Mouse (Mus musculus) stomach, embryonic 15.5 days (tissue): ENCODE measurements around the gene Rpusd3. TPM values are rescaled to one million over a fixed set of nuclear protein-coding genes. Genes with fewer than 3 reads are reported as not detected.

ENCODE experiments used
- ATAC-seq: fragments of 200-750 bp; cut with Nextera tagmentation; 2 replicates; pipeline ENCODE4 v1.8.0; 2017; ENCODE audit warnings: low read depth, moderate number of reproducible peaks, moderate TSS enrichment; ENCODE audit not compliant: insufficient read depth, low FRiP score
- H3K27ac ChIP-seq: fragments of 300-500 bp; sonication (generic); 2 replicates; pipeline ENCODE4 v1.5.1; 2015; ENCODE audit warnings: mild to moderate bottlenecking, inconsistent platforms
- H3K27me3 ChIP-seq: fragments of 300-500 bp; sonication (generic); replicated peaks from 2 replicates; pipeline ENCODE4 v1.6.1; 2015; ENCODE audit warnings: inconsistent platforms
- H3K36me3 ChIP-seq: fragments of 300-500 bp; sonication (generic); 2 replicates; pipeline ENCODE4 v1.6.1; 2015; ENCODE audit warnings: inconsistent platforms
- H3K4me1 ChIP-seq: fragments of 300-500 bp; sonication (generic); 2 replicates; pipeline ENCODE4 v1.6.1; 2015; ENCODE audit warnings: inconsistent platforms
- H3K4me2 ChIP-seq: fragments of 300-500 bp; sonication (generic); 2 replicates; pipeline ENCODE4 v1.6.1; 2015; ENCODE audit warnings: mild to moderate bottlenecking, inconsistent platforms
- H3K4me3 ChIP-seq: fragments of 300-500 bp; sonication (generic); replicated peaks from 2 replicates; pipeline ENCODE4 v1.5.1; 2015; ENCODE audit warnings: inconsistent platforms
- H3K9ac ChIP-seq: fragments of 300-500 bp; sonication (generic); 2 replicates; pipeline ENCODE4 v1.6.1; 2015; ENCODE audit warnings: inconsistent platforms
- H3K9me3 ChIP-seq: fragments of 300-500 bp; sonication (generic); 2 replicates; pipeline ENCODE4 v1.6.1; 2016; ENCODE audit warnings: inconsistent platforms
- WGBS: fragments of 180-500 bp; shearing (Covaris S2); methylation state at CpG from one replicate; pipeline ENCODE4 v1.1.7; 2015; 5-methylcytosine and 5-hydroxymethylcytosine counted together
- polyA plus RNA-seq: library from polyadenylated mRNA; unstranded; fragments of >200 nt; fragmentation: Nextera tagmentation; extraction: Ambion mirVana; gene quantifications from 2 replicates; pipeline ENCODE4 v1.2.1, GENCODE M21; 2015

The Rpusd3 gene
- polyA plus RNA-seq, 1 experiment from 2014 or later, result 15.9 TPM

DNA sequence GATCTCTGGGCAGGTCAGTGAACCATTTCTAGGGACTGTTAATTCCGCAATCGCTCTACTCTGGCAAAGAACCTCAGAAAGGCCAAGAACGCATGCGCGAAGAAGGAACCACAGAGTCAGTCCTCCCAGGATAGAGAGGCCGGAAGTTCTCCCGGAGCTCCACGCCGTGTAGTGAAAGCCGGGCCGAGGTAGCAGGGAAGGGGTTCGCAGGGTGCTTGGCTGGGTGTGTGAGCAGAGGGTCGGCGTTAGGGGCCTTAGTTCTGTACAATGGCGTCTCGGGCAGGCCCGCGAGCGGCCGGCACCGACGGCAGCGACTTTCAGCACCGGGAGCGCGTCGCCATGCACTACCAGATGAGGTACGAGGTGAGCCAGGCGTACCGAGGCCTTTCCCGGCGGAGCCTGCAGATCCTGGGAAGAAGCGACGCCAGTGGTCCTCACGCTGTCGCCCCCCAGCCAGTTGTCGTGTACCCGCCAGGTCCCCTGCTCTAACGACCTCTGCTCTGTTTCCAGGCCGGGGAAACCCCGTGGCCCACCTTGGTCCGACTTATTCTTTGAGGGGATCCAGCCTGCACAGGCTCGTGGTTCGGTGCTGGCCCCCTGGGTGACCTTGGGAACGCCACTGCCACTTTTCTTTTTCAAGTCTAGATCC, 23.4 kb upstream of the Rpusd3 start, which contains the start of gene Jagn1:
Gene Jagn1 (plus strand): TSS at position 128 of the 649 bp plus-strand sequence.
- Histone ChIP-seq H3K36me3 (peaks cover 14% of the 10 kb centered on the region), H3K4me1 (no peaks in the 10 kb centered on the region), H3K27ac (peak within 1 kb of the TSS; percentile 79), H3K9me3 (no peaks in the 10 kb centered on the region), H3K4me2 (peak within 1 kb of the TSS; percentile 79), H3K4me3 (peak within 1 kb of the TSS; percentile 99), H3K27me3 (no peaks in the 10 kb centered on the region), H3K9ac (peak within 1 kb of the TSS; percentile 88)
- ATAC-seq, result peak; percentile 89; the same call in 1 of the 2 replicates
- WGBS, result under 1% methylated on average over 45 of the region's 45 CpGs

DNA sequence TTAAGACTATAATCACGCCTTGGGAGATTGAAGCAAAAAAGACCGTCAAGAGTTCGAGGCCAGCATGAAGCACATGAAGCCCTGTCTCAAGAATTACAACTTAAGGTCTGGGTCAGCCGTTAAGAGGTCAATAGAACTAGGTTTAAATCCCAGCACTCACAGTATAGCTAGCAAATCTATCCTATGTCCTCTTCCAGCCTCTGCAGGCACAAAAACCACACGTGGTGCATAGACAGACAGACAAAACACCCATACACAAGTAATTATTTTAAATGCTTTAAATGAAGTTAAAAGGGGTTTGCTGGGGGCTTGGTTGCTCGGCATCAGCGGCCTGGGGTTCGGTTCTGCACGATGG, 22.9 kb upstream of the Rpusd3 start:
- H3K4me2 ChIP-seq, result peak overlapping the region; percentile 79
- H3K4me3 ChIP-seq, result peak overlapping the region; percentile 99
- no peaks in the 10 kb centered on the region for H3K27me3 ChIP-seq
- H3K9me3 ChIP-seq, result no peaks in the 10 kb centered on the region
- no peak for ATAC-seq
- peaks cover 9% of the 10 kb centered on the region for H3K36me3 ChIP-seq
- WGBS, result 38% methylated on average over 9 of the region's 9 CpGs
- peak overlapping the region; percentile 33; the same call in 1 of the 2 replicates for H3K27ac ChIP-seq
- 0 out of 2 replicates have a peak overlapping the region, but pooled peaks have one; percentile 26 for H3K9ac ChIP-seq
- no peaks in the 10 kb centered on the region for H3K4me1 ChIP-seq

DNA sequence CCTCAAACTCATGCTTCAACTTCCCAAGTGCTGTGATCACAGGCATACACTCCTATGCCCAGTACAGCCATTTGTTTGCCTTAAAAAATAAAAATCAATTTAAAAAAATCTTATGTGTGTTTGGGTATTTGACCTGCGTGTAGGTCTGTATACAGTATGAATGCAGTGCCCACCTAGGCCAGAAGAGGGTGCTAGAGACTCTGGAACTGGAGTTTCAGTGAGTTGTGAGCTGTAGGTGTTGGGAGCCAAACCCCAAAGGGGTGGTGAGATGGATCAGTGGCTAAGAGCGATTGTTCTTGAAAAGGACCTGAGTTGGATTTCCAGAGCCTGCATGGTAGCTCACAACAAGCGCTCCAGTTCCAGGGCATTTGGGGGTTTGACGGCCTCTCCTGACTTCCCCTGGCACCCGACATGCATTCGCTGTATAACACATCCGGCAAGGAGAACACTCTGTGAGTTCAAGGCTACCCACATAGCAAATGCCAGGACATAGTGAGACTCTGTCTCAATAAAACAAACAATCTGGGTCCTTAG, 22.1 kb upstream of the Rpusd3 start:
- Histone ChIP-seq H3K27ac (no peak overlapping the region), H3K36me3 (0 out of 2 replicates have a peak, but pooled peaks cover under 1% of the 10 kb centered on the region), H3K4me1 (no peaks in the 10 kb centered on the region), H3K27me3 (no peaks in the 10 kb centered on the region), H3K9me3 (no peaks in the 10 kb centered on the region), H3K4me2 (no peak overlapping the region), H3K4me3 (no peak overlapping the region), H3K9ac (no peak overlapping the region)
- WGBS, result 52% methylated on average over 7 of the region's 7 CpGs
- no peak for ATAC-seq

DNA sequence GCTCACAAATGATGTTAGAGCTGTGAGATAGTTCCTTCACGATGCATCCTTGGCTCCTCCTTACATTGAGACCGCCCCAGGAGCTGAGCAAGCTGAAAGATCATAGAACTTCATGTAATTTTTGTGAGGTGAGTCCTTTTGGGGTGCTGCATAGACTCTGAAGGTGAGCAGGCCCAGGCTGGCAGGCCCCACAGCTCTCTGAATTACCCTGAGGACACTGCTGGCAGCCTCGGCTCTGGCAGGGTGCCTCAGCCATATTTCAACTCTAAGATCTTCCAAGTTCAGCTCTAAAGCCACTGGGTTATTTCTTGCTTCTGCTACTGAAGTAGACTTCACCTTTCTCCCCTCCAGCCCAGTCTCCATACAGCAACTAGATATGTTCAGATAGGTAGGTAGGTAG, 21.5 kb upstream of the Rpusd3 start:
- Histone ChIP-seq H3K36me3 (no peaks in the 10 kb centered on the region), H3K4me3 (no peak overlapping the region), H3K9me3 (no peaks in the 10 kb centered on the region), H3K27me3 (no peaks in the 10 kb centered on the region), H3K4me1 (no peaks in the 10 kb centered on the region), H3K4me2 (no peak overlapping the region), H3K9ac (no peak overlapping the region), H3K27ac (no peak overlapping the region)
- 84% methylated on average over 3 of the region's 3 CpGs for WGBS
- no peak for ATAC-seq

GRCm38 (mm10) chr6:113438721-113439430, 19.7 kb upstream of the Rpusd3 start:
- H3K27ac ChIP-seq, result no peak overlapping the region
- H3K9ac ChIP-seq, result no peak overlapping the region
- H3K27me3 ChIP-seq, result no peaks in the 10 kb centered on the region
- H3K9me3 ChIP-seq, result no peaks in the 10 kb centered on the region
- ATAC-seq, result no peak
- H3K4me3 ChIP-seq, result no peak overlapping the region
- WGBS, result 47% methylated on average over 12 of the region's 12 CpGs
- no peaks in the 10 kb centered on the region for H3K36me3 ChIP-seq
- no peaks in the 10 kb centered on the region for H3K4me1 ChIP-seq
- H3K4me2 ChIP-seq, result no peak overlapping the region

GRCm38 (mm10) chr6:113437135-113437534, 18.0 kb upstream of the Rpusd3 start:
- H3K27ac ChIP-seq, result no peak overlapping the region
- H3K9me3 ChIP-seq, result no peaks in the 10 kb centered on the region
- H3K27me3 ChIP-seq, result no peaks in the 10 kb centered on the region
- no peak overlapping the region for H3K4me3 ChIP-seq
- no peak overlapping the region for H3K9ac ChIP-seq
- H3K4me1 ChIP-seq, result no peaks in the 10 kb centered on the region
- H3K4me2 ChIP-seq, result no peak overlapping the region
- ATAC-seq, result no peak
- WGBS, result 69% methylated on average over 12 of the region's 12 CpGs
- H3K36me3 ChIP-seq, result no peaks in the 10 kb centered on the region

- Histone ChIP-seq H3K4me1 (no peaks in the 10 kb centered on the region), H3K4me2 (no peak within 1 kb of the TSS), H3K36me3 (no peaks in the 10 kb centered on the region), H3K9ac (no peak within 1 kb of the TSS), H3K4me3 (no peak within 1 kb of the TSS), H3K27ac (no peak within 1 kb of the TSS), H3K9me3 (no peaks in the 10 kb centered on the region), H3K27me3 (no peaks in the 10 kb centered on the region)
- ATAC-seq, result no peak
- WGBS, result 80% methylated on average over 9 of the region's 9 CpGs
These were observed 16.6 kb upstream of the Rpusd3 start, which contains the start of gene Cidec for GRCm38 (mm10) chr6:113435664-113436205. TSS of gene Cidec (minus strand) at chr6:113435760.

GRCm38 (mm10) chr6:113434691-113435090, 15.6 kb upstream of the Rpusd3 start:
- peak; percentile 84 for ATAC-seq
- no peaks in the 10 kb centered on the region for H3K4me1 ChIP-seq
- H3K27me3 ChIP-seq, result no peaks in the 10 kb centered on the region
- H3K4me3 ChIP-seq, result no peak overlapping the region
- no peaks in the 10 kb centered on the region for H3K9me3 ChIP-seq
- no peak overlapping the region for H3K27ac ChIP-seq
- H3K36me3 ChIP-seq, result no peaks in the 10 kb centered on the region
- WGBS, result 64% methylated on average over 7 of the region's 7 CpGs
- H3K4me2 ChIP-seq, result no peak overlapping the region
- no peak overlapping the region for H3K9ac ChIP-seq

DNA sequence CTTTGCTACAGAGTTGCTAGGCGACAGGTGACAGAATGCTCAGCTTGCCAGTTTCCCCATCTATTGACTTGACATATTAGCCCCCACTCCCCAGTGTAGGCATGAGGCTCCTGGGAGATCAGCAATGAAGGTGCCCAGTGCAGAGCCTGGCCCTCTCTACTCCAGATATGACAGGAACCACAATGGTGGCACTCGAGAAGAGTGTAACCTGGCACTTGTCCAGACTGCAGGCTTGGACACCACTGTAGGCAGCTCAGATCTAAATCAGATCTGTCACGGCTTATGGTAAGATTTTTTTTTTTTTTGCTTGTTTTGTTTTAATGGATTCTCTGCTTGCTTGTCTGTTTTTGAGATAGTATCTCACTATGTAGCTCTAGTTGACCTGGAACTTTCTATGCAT, 14.5 kb upstream of the Rpusd3 start:
- no peaks in the 10 kb centered on the region for H3K9me3 ChIP-seq
- H3K4me3 ChIP-seq, result no peak overlapping the region
- no peak overlapping the region for H3K27ac ChIP-seq
- no peak overlapping the region for H3K4me2 ChIP-seq
- WGBS, result 82% methylated on average over 3 of the region's 3 CpGs
- H3K9ac ChIP-seq, result no peak overlapping the region
- no peak for ATAC-seq
- no peaks in the 10 kb centered on the region for H3K36me3 ChIP-seq
- no peaks in the 10 kb centered on the region for H3K4me1 ChIP-seq
- H3K27me3 ChIP-seq, result no peaks in the 10 kb centered on the region

DNA sequence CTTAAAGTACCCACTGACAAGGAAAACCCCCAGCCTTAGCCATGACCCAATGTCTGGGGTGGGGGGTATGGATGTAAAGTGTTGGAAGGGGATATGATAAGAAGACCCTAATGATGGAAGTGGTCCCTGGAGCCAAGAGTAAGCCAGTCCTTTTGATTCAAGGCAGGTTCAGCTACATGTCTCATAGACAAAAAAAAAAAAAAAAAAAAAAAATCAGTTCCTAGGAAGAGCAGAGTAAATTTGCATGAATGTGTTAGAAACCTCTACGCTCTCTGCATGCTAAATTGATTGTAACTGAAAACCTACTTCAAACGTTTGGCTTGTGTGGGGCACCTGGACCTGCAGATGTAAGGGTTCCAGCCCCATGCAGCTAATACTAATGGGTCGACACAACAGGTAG, 12.7 kb upstream of the Rpusd3 start:
- H3K4me3 ChIP-seq, result no peak overlapping the region

DNA sequence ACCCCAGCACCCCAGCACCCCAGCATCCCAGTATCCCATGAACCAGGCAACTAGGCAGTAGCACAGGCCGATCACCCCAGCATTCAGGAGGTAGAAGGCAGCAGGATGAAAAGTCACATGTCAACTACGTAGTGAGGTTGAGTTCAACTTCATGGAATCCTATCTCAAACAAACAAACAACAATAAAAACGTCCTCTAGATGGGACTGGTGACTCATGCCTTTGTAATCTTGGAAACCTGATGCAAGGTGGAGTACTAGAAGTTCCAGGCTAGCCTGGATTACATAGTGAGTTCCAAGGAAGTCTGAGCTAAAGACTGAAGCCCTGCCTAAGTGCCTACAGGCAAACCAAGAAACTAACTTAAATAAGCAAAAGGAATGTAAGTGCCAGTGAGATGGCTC, 11.7 kb upstream of the Rpusd3 start:
- 52% methylated on average over 3 of the region's 3 CpGs for WGBS
- Histone ChIP-seq H3K27me3 (no peaks in the 10 kb centered on the region), H3K9me3 (no peaks in the 10 kb centered on the region), H3K9ac (no peak overlapping the region), H3K36me3 (no peaks in the 10 kb centered on the region), H3K27ac (no peak overlapping the region), H3K4me3 (no peak overlapping the region), H3K4me2 (no peak overlapping the region), H3K4me1 (no peaks in the 10 kb centered on the region)
- ATAC-seq, result no peak

More for the DNA sequence above, 12.7 kb upstream of the Rpusd3 start:
- Histone ChIP-seq H3K4me1 (no peaks in the 10 kb centered on the region), H3K9ac (no peak overlapping the region), H3K4me2 (no peak overlapping the region), H3K27ac (no peak overlapping the region), H3K27me3 (no peaks in the 10 kb centered on the region), H3K9me3 (no peaks in the 10 kb centered on the region), H3K36me3 (no peaks in the 10 kb centered on the region)
- ATAC-seq, result no peak
- WGBS, result 60% methylated on average over 3 of the region's 3 CpGs

DNA sequence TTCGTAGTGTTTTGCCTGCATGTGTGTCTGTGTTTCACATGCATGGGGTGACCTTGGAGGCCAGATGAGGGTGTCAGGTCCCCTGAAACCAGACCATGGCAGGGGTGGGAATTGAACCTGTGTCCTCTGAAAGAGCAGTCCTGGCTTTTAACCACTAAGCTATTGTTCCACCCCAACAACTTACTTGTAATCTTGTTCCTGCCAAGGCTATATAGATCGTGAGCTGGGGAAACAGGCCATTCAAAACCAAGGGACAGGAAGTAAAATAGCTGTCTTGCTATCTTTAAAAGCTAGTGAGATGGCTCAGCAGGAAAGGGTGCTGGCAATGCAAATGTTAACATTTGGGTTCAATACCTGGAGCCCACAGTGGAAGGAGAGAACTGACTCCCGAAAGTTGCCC, 10.8 kb upstream of the Rpusd3 start:
- no peaks in the 10 kb centered on the region for H3K36me3 ChIP-seq
- ATAC-seq, result no peak
- no peak overlapping the region for H3K4me2 ChIP-seq
- no peaks in the 10 kb centered on the region for H3K9me3 ChIP-seq
- WGBS, result 77% methylated on average over 3 of the region's 3 CpGs
- H3K9ac ChIP-seq, result no peak overlapping the region
- H3K27ac ChIP-seq, result no peak overlapping the region
- H3K4me1 ChIP-seq, result no peaks in the 10 kb centered on the region
- no peak overlapping the region for H3K4me3 ChIP-seq
- H3K27me3 ChIP-seq, result no peaks in the 10 kb centered on the region
